Mouse (Mus musculus): ENCODE measurements around the gene Mier2. TPM values are rescaled to one million over a fixed set of nuclear protein-coding genes. Genes with fewer than 3 reads are reported as not detected.

Gene Mier2
- total RNA-seq, 2 experiments from 2014 or later = 24.0 to 25.4 TPM

DNA sequence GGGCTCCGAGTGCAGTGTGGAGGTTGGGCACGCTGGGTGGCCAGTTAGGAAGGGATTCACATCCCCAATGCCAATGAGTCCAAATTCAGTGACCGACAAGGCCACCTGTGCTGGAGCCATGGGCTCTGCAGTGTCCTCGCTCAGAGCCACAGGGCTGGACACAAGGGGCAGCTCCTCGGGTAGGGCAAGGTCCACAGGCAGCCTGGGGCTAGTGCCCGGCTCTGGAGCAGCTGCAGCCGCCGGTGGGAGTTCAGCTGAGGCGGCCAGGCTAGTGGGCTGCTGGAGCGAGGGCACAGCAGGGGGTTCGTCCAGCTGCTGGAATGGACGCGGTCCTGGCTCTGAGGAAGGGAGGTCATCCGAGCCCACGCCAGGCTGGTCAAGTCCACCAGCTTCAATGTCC, 13.5 kb downstream of the Mier2 start:
- peak; percentile 12 to 15 for DNase-seq (ENCODE audit: low spot score in 2 of 2)

DNA sequence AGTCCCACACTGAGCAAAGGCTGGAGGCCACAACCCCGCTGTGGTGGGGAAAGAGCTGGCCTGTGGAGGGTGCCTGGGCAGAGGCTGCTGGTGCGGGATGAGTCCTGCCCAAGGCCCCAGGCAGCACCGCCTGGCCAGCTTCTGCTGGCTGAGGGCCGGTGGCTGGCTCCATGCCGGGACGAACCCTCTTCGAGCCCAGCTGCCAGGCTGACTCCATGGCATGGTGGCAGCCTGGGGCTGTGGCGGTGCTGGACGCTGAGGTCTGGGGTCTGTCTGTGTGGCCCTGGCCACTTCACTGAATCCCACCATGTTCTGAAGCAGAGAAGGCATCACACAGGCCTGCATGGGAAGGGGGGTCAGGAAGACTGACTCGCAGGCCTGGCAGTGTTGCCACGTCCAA, 14.3 kb downstream of the Mier2 start:
- peak in 1 of 2 experiments; percentile 17 for DNase-seq (ENCODE audit: low spot score in 2 of 2)

- DNase-seq (ENCODE audit: low spot score in 2 of 2) = peak; percentile 5 to 13
These were observed 15.1 kb downstream of the Mier2 start for GRCm38 (mm10) chr10:79539701-79540495.

GRCm38 (mm10) chr10:79538873-79539272, 16.1 kb downstream of the Mier2 start:
- DNase-seq (ENCODE audit: low spot score in 2 of 2) = peak in 1 of 2 experiments; percentile 6

GRCm38 (mm10) chr10:79538323-79538722, 16.7 kb downstream of the Mier2 start:
- DNase-seq (ENCODE audit: low spot score in 2 of 2) = no peak

DNA sequence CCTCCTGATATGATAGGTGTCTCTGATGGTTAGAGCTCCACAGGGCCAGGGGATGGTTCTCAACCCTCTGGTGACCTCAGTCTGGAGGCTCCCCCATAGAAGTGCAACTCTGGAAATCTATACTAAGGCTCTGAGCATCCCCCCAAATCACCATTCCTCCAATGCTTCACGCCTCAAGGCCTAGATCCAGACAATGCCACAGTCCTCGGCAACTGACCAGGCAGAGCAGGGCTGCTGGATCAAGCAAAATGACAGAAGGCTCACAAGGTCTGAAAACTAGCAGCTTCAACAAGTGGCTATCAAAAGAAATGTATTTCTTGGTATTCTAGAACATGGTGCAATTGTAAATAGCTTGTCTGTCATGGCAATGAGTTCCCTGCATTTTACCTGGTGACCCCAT, 17.2 kb downstream of the Mier2 start:
- peak in 1 of 2 experiments; percentile 4 for DNase-seq (ENCODE audit: low spot score in 2 of 2)

DNA sequence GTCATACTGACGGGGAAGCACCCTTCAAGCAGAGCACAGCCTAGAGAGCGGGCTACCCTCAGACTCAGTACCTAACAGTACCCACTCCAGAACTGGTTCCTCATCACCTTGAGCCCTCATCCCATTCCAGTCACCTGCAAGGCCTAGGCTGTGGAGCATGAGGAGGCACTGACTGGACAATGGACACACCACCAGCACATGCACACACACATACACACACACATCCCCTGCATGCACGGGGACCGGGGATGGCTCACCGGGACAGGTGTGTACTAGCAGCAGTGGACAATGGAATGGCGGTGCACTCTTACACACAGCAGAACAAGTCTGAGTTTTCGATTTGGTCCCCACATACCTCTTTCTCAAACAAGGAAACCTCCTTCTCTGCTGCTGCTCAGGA, 17.7 kb downstream of the Mier2 start:
- DNase-seq (ENCODE audit: low spot score in 2 of 2) = peak in 1 of 2 experiments; percentile 4

- DNase-seq (ENCODE audit: low spot score in 2 of 2) = no peak
These were observed 18.4 kb downstream of the Mier2 start for GRCm38 (mm10) chr10:79536461-79537080.

- peak in 1 of 2 experiments; percentile 4 for DNase-seq (ENCODE audit: low spot score in 2 of 2)
These were observed 19.6 kb downstream of the Mier2 start for GRCm38 (mm10) chr10:79535431-79535830.

DNA sequence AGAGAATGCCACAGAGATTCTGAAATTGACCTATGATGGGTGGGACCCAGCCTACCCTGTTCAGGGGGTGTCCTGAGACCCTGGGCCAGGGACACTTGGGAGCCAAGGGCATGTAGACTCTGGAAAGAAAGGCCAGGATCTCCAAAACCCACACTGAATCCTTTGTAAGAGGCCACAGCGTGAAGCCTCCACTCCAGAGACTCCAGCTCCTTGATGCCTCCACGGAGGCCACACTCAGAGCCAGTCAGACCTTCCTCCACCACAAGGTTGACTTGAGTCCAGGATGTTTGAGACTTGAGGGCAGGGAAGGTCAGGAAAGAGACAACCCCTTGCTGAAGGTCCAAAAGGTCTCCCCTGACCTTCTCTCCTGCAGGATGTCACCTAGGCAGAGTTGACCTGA, 20.6 kb downstream of the Mier2 start:
- DNase-seq (ENCODE audit: low spot score in 2 of 2) = no peak

DNA sequence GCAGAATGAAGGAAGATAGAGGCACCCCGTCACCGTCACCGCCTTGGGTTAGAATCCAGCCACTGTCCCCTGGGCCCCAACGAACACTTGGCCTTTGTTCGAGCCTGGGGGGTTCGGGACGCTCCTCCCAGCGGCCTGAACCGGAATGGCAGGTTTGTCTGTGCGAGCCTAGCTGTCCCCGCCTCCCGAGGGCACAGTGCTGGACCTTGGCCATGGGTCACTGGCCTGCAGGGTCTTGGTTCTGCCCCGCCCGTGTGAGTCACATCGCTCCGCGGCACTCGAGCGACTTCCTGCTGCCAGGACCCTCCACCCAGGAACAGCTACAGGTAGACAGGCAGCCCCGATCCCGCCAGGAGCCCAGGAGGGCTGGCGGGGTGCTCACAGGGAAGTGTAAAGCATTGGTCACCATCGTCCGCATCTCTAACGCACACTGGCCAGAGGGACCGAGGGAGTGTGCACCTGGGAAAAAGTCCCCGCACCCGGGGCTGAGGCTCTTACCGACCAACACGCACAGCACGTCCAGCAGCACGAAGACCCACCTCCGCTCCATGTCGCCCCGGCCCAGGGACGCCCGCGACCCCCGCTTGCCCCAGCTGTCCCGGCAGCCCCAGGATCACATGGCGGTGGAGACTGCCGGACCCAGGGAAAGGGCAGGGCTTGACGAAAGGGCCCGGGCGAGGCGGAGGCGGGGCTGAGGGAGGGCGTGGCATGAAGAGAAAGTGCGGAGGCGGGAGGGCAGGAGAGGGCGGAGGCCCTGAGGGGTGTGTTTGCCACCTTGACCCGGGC, 21.7 kb downstream of the Mier2 start, which contains the start of gene Plpp2:
TSS of gene Plpp2 (minus strand) at position 671 of the 786 bp plus-strand sequence.
- DNase-seq (ENCODE audit: low spot score in 2 of 2) = peak; percentile 42 to 66

GRCm38 (mm10) chr10:79532678-79533077, 22.3 kb downstream of the Mier2 start:
- DNase-seq (ENCODE audit: low spot score in 2 of 2) = peak in 1 of 2 experiments; percentile 6

DNA sequence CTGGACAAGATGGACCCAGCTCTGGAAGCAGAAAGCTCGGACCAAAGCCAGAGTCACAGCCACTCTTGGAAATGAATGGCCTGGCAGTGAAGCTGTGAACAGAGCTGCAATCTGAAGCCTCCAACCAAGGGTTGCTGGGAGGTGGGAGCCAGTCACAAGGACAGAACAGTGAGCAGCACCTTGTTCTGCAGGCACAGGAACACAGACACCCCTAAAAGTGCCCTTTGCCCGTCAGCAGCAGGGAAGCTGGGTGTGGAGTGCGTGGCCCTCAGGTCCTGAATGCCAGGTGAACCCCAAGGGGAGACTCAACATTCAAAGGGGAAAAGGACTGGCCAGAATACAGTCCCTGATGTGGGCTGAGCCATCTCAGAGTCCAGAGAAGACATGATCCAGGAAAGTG, 23.4 kb downstream of the Mier2 start:
- no peak for DNase-seq (ENCODE audit: low spot score in 2 of 2)

DNA sequence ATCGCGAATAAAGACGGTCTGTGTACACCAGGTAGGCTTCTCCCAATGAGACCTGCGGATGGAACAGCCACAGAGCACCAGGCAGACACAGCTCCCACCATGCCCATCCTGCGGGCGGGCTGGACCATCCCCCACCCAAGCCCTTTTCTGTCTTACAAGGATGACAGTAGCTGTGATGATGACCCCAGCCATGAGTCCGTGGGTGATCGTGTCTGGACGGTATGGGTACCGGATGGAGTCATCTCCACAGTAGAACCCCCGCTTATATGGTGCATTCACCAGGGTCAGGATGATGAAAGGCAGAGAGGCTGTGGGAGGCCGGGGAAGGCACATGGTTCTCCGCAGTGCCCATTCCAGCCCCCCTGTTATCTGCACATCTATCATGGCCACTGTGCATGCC, 24.3 kb downstream of the Mier2 start:
- peak in 1 of 2 experiments; percentile 14 for DNase-seq (ENCODE audit: low spot score in 2 of 2)

- peak in 1 of 2 experiments; percentile 12 for DNase-seq (ENCODE audit: low spot score in 2 of 2)
These were observed 24.8 kb downstream of the Mier2 start for GRCm38 (mm10) chr10:79530241-79530640.

- DNase-seq (ENCODE audit: low spot score in 2 of 2) = no peak
These were observed 26.9 kb downstream of the Mier2 start for GRCm38 (mm10) chr10:79528081-79528480.

- no peak for DNase-seq (ENCODE audit: low spot score in 2 of 2)
These were observed 27.6 kb downstream of the Mier2 start for GRCm38 (mm10) chr10:79527453-79527845.

DNA sequence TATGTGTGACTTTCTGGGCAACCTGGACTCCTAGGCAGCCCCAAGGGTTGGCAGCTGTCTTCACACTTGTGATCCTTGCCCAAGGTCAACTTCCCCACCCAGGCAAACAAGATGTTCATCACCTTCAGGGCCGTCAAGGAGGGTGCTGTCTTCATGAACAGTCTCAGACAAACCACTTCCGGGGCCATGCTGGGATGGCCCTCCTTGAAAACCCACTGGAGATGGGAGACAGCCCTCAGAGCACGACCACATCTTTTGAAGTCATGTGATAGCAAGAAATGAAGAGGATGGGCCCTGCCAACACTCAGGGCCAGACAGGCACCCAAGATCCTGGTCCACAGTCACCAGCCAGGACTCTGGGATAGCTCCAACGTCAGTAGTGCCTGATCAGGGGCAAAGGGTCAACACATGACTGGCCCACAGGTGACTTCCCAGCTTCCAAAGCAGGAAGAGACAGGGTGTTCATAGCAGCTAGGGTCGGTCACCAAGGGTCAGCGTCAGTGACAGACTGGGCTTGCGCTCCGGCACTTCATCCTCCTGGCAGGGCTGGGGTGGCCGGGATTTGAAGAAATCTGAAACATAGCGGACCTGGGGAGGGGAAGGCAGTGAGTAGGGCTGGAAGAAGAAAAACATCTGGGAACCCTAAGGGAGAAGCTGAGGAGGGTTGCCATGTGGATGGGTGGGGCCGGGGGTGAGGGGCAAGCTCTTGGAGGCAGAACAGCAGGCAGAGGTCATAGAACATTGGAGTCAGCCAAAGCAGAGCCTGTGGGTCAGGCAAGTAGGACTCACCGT, 28.1 kb downstream of the Mier2 start:
- no peak for DNase-seq (ENCODE audit: low spot score in 2 of 2)

DNA sequence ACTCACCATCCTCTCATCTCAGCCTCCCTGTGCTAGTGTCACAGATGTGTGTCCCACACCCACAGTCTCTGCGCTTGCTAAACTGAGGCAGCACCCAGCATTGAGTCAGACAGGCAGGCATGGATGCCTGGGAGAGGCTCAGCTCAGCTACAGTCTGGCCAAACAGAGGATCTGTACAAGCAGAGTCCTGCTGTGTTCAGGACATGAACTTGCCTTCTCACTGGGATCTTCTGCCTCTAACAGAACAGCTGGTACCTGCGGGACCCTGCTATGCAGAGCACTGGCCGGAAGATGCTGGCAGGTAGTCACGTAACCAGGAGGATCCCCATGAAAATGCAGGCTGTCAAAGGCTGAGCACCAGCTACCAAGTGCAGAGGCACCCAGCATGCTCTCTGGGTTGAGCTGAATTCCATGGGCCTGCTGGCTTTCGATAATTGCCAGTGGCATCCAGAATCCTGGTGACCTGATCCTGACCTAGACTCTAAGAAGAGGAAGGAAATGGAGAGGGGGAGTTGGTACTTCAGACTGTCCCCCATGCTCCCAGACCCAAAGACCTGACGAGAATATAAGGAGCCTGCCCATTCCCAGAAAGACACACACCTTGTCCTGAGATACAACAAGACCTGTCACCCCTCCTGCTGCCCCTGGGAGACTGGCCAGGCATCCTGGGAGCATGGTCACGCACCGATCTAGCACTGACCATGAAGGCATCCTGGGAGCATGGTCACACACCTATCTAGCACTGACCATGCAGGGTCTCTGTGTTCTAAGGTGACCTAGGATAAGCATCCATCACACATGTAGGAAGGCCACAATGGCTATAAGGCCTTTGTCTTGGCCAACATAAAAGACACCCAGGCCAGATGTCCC, 29.3 kb downstream of the Mier2 start:
- no peak for DNase-seq (ENCODE audit: low spot score in 2 of 2)

- DNase-seq (ENCODE audit: low spot score in 2 of 2) = no peak
These were observed 30.6 kb downstream of the Mier2 start for GRCm38 (mm10) chr10:79524433-79524832.
